Mouse (Mus musculus) intestine, postnatal 0 days (tissue): ENCODE results near the gene Ubc. TPM values are rescaled to one million over a fixed set of nuclear protein-coding genes. Genes with fewer than 3 reads are reported as not detected.

Source experiments
- ATAC-seq: fragments of 200-750 bp; cut with Nextera tagmentation; 2 replicates; pipeline ENCODE4 v1.8.0; 2017; ENCODE audit warnings: mild to moderate bottlenecking, moderate TSS enrichment, moderate library complexity
- H3K27ac ChIP-seq: fragments of 300-500 bp; sonication (generic); 2 replicates; pipeline ENCODE4 v1.5.1; 2014; ENCODE audit warnings: mild to moderate bottlenecking, low read depth, low read length, moderate library complexity
- H3K27me3 ChIP-seq: fragments of 300-500 bp; sonication (generic); replicated peaks from 2 replicates; pipeline ENCODE4 v1.6.1; 2014; ENCODE audit warnings: low read length, mixed read lengths; ENCODE audit not compliant: control insufficient read depth, insufficient read depth
- H3K36me3 ChIP-seq: fragments of 300-500 bp; sonication (generic); 2 replicates; pipeline ENCODE4 v1.6.1; 2014; ENCODE audit warnings: mild to moderate bottlenecking, moderate library complexity; ENCODE audit not compliant: control insufficient read depth, insufficient read depth
- H3K4me1 ChIP-seq: fragments of 300-500 bp; sonication (generic); replicated peaks from 2 replicates; pipeline ENCODE4 v1.6.1; 2014; ENCODE audit warnings: antibody characterized with exemption, low read length, mixed read lengths; ENCODE audit not compliant: control insufficient read depth, insufficient read depth
- H3K4me2 ChIP-seq: fragments of 300-500 bp; sonication (generic); replicated peaks from 2 replicates; pipeline ENCODE4 v1.6.1; 2014; ENCODE audit warnings: low read depth, mild to moderate bottlenecking, moderate library complexity
- H3K4me3 ChIP-seq: fragments of 300-500 bp; sonication (generic); 2 replicates; pipeline ENCODE4 v1.5.1; 2014; ENCODE audit warnings: low read depth, low read length
- H3K9ac ChIP-seq: fragments of 300-500 bp; sonication (generic); 2 replicates; pipeline ENCODE4 v1.6.1; 2014; ENCODE audit warnings: mild to moderate bottlenecking, low read depth, low read length
- H3K9me3 ChIP-seq: fragments of 300-500 bp; sonication (generic); 2 replicates; pipeline ENCODE4 v1.6.1; 2016; ENCODE audit warnings: mixed run types; ENCODE audit not compliant: control insufficient read depth
- CTCF ChIP-seq: sonication (generic); IDR thresholded peaks from 2 replicates; pipeline ENCODE4 v1.5.1; 2016; ENCODE audit warnings: low read depth, mild to moderate bottlenecking, control low read depth, antibody characterized with exemption, moderate library complexity
- WGBS: fragments of 180-500 bp; shearing (Covaris S2); extraction: QIAGEN DNeasy Blood & Tissue Kit; methylation state at CpG from one replicate; pipeline ENCODE4 v1.1.7; 2014; 5-methylcytosine and 5-hydroxymethylcytosine counted together
- polyA plus RNA-seq: library from polyadenylated mRNA; unstranded; fragments of >200 nt; fragmentation: Nextera tagmentation; extraction: Ambion mirVana; gene quantifications from 2 replicates; pipeline ENCODE4 v1.2.1, GENCODE M21; 2015

Ubc gene
- polyA plus RNA-seq, 1 experiment from 2014 or later, result 371 TPM

DNA sequence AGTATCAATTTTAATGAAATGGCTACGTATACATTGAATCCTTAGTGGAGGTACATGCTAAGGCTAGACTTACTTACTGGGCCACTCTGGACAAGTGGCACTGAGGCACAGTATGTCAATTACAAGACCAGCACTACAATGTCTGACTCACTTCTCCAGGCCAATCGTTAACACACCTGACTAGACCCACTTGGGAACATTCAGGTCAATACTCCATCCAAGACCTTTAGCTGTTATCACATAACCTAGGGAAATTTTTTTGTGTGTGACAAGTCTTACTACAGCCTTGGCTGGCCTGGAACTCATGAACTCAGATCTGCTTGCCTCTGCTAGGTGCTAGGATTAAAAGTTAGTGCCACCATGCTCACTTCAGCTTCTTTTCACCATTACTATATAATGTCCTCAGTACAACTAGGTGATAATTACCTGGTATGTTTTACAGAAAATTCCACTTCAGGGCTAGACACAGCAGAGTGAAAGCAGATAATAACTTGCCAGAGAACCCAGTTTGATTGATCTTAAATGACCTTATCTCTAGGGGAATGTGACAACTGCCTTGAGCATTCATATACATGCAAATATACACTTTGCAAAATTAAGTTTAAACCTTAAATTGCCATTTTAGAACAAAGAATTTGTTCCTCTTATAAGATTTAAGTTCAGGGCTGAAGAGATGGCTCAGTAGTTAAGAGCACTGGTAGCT lies 5.3 kb downstream of the Ubc start:
- Histone ChIP-seq H3K9me3 (no peaks in the 10 kb centered on the region), H3K27ac (no peak overlapping the region), H3K27me3 (no peaks in the 10 kb centered on the region), H3K4me3 (no peak overlapping the region), H3K9ac (no peak overlapping the region), H3K4me1 (no peaks in the 10 kb centered on the region), H3K4me2 (no peak overlapping the region), H3K36me3 (peaks cover 25% of the 10 kb centered on the region)
- no peak for TF ChIP-seq CTCF
- peak; percentile 20; the same call in 1 of the 2 replicates for ATAC-seq
- WGBS, result 69% methylated on average over 2 of the region's 2 CpGs

DNA sequence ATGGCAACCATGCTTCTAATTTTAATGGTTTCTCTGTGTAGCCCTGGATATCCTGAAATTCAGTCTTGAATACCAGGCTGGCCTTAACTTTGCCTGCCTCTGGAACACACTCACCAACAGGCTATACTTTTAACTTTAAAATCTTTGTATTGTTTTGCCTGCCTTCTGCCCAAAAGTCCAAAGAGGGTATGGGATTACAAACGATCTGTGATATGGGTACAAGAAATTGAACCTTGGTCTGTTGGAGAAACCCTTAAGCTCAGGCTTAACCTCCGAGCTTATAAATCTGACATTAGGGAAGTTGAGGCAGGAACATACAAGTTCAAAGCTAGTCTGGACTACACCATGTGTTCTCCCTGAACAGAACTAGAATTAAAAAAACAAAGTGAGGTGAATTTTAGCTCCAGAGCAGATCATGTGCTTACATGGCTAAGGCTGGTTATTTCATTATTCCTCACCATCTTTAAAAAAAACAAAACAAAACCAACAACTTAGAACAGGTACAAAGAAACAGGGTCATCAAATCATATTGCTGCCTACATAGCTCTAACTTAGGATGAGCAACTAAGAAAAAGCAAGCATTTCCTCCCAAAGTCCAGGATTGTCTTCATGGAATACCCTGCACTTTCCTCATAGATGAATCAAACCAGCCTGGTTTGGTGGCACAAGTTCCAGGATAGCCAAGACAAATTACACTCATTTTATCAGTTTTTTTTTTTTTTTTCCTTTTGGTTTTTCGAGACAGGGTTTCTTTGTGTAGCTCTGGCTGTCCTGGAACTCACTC lies 6.2 kb downstream of the Ubc start:
- no peak overlapping the region for H3K4me2 ChIP-seq
- 59% methylated on average over 3 of the region's 3 CpGs for WGBS
- H3K9me3 ChIP-seq, result no peaks in the 10 kb centered on the region
- H3K4me3 ChIP-seq, result no peak overlapping the region
- H3K27ac ChIP-seq, result no peak overlapping the region
- H3K4me1 ChIP-seq, result no peaks in the 10 kb centered on the region
- H3K27me3 ChIP-seq, result no peaks in the 10 kb centered on the region
- no peak for ATAC-seq
- no peak overlapping the region for H3K9ac ChIP-seq
- H3K36me3 ChIP-seq, result peaks cover 25% of the 10 kb centered on the region
- no peak for TF ChIP-seq CTCF

DNA sequence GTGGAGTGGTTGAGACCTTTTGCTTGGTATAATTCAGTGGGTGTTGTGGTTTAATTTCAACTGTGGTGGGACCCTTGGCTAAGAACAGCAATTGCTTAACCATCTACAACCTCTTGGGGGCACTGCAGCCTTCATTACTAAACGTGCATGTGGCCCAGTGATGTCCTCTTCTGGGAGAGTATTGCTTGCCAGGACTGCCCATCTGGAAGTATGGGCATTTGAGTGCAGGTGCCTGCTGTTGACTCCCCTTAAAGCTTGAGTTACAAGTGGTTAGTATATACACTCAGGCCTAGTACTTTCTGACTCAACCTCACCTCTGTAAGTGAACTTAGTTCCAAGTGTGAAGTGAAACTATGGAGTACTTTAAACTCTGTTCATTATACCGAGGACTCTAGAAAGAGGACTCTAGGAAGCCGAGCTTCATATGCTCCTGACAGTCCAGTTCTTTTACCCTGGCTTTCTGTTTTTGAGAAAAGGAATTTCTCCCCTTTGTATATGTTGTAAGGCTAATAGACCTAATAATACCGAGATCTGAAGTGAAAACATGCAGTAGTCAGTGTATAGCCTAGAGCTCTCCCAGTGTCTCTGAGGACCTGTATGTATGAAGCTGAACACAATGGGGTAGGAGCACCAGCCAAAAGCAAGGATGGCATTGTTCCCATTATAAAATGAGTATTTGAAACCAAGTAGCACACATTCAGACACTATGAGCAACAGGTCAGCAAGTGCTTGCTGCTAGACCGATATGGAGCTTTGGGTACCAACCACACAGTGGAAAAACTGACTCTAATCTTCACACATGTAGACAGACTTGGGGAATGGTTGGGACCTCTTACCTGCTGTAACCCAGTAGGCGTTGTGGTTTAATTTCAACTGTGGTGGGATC lies 7.1 kb downstream of the Ubc start:
- TF ChIP-seq CTCF, result peak; percentile 86
- Histone ChIP-seq H3K27ac (no peak overlapping the region), H3K4me2 (no peak overlapping the region), H3K36me3 (peaks cover 18% of the 10 kb centered on the region), H3K4me1 (no peaks in the 10 kb centered on the region), H3K9me3 (no peaks in the 10 kb centered on the region), H3K4me3 (no peak overlapping the region), H3K9ac (no peak overlapping the region), H3K27me3 (no peaks in the 10 kb centered on the region)
- ATAC-seq, result peak; percentile 34
- WGBS, result 42% methylated on average over 6 of the region's 6 CpGs

DNA sequence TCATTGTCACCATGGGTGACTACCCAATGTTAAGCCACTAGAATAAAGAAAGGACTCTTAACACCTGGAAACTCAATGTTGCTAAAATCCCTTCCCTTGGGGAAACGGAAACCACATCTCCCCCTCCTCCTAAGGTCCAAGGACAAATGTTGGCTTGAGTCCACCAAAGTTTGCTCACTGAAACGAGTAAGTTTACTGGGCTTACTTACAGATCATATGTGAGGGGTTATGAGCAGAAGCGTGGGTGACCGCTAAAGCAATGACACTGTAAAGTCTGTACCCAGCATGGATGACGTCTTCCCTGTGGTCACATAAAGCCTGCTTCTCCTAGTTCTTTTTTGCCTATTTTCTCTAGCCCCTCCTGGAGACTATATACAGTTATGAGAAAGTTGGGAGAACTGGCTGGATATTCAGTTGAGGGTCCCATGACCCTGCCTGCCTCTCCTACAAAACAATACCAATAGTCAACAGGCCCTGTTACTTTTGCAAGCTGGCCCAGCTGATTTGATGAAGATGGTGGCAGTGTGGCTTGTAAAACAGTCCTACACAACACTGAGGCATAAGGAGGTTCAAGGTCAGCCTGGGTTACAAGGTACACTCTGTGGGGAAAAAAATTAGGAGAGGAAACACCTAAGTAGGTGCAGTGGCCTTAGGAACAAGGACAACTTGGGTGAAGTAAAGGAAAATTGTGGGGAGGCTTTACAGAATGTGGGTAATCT lies 7.9 kb downstream of the Ubc start:
- H3K27me3 ChIP-seq, result no peaks in the 10 kb centered on the region
- ATAC-seq, result 0 out of 2 replicates have a peak, but pooled peaks have one; percentile 3

DNA sequence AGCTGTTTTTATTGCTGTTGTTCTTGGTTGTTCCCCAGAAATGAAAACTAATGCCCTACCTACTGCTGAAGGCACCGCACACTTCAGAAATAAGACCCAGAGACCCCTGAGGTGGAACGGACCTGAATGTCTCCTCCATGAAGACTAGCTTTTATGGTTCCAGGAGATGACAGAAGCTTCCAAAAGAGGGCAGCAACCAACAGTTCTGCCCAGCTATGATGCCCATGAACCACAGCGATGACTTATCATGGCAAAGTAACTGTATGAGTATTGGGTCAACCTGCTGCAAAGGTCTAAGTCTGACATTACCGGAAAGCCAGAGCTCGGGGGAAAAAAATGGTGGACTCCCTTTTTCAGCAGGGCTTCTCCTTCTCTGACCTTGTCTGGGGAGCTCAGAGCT lies 11.1 kb downstream of the Ubc start:
- Histone ChIP-seq H3K27me3 (no peaks in the 10 kb centered on the region), H3K9me3 (no peaks in the 10 kb centered on the region), H3K9ac (no peak overlapping the region), H3K4me3 (no peak overlapping the region), H3K36me3 (no peaks in the 10 kb centered on the region), H3K4me2 (no peak overlapping the region), H3K4me1 (no peaks in the 10 kb centered on the region), H3K27ac (no peak overlapping the region)
- ATAC-seq, result no peak
- 78% methylated on average over 5 of the region's 5 CpGs for WGBS
- TF ChIP-seq CTCF, result peak; percentile 50

More for the DNA sequence above, 7.9 kb downstream of the Ubc start:
- WGBS, result 71% methylated on average over 5 of the region's 5 CpGs
- H3K4me1 ChIP-seq, result no peaks in the 10 kb centered on the region
- no peak overlapping the region for H3K4me3 ChIP-seq
- peaks cover 18% of the 10 kb centered on the region for H3K36me3 ChIP-seq
- no peaks in the 10 kb centered on the region for H3K9me3 ChIP-seq
- no peak overlapping the region for H3K4me2 ChIP-seq
- no peak overlapping the region for H3K27ac ChIP-seq
- no peak for TF ChIP-seq CTCF
- no peak overlapping the region for H3K9ac ChIP-seq
